Mouse (Mus musculus) midbrain, postnatal 0 days (tissue): Measurements from ENCODE around the gene Syne3. TPM values are rescaled to one million over a fixed set of nuclear protein-coding genes. Genes with fewer than 3 reads are reported as not detected.

Source experiments
- ATAC-seq: fragments of 200-750 bp; cut with Nextera tagmentation; 2 replicates; pipeline ENCODE4 v1.8.0; 2017; ENCODE audit warnings: moderate number of reproducible peaks, mild to moderate bottlenecking, moderate TSS enrichment, moderate library complexity; ENCODE audit not compliant: low FRiP score
- DNase-seq: peaks from one replicate; pipeline ENCODE4 v3.0.0-alpha.2; 2015; ENCODE audit warnings: low spot score
- H3K27ac ChIP-seq: fragments of 300-500 bp; sonication (generic); 2 replicates; pipeline ENCODE4 v1.5.1; 2014; ENCODE audit warnings: low read depth, mild to moderate bottlenecking, low read length, mixed read lengths
- H3K27me3 ChIP-seq: fragments of 300-500 bp; sonication (generic); 2 replicates; pipeline ENCODE4 v1.6.1; 2014; ENCODE audit warnings: low read length, control low read depth, mixed read lengths; ENCODE audit not compliant: insufficient read depth
- H3K36me3 ChIP-seq: fragments of 300-500 bp; sonication (generic); 2 replicates; pipeline ENCODE4 v1.6.1; 2014; ENCODE audit warnings: low read length, control low read depth, mixed read lengths; ENCODE audit not compliant: insufficient read depth
- H3K4me1 ChIP-seq: fragments of 300-500 bp; sonication (generic); 2 replicates; pipeline ENCODE4 v1.6.1; 2014; ENCODE audit warnings: mild to moderate bottlenecking, control low read depth, antibody characterized with exemption, low read length, mixed read lengths; ENCODE audit not compliant: insufficient read depth
- H3K4me2 ChIP-seq: fragments of 300-500 bp; sonication (generic); 2 replicates; pipeline ENCODE4 v1.6.1; 2014; ENCODE audit warnings: low read depth, mild to moderate bottlenecking, low read length, mixed read lengths; ENCODE audit not compliant: poor library complexity, severe bottlenecking
- H3K4me3 ChIP-seq: fragments of 300-500 bp; sonication (generic); 2 replicates; pipeline ENCODE4 v1.5.1; 2014; ENCODE audit warnings: low read depth, mild to moderate bottlenecking, low read length, moderate library complexity
- H3K9ac ChIP-seq: fragments of 300-500 bp; sonication (generic); replicated peaks from 2 replicates; pipeline ENCODE4 v1.6.1; 2014; ENCODE audit warnings: mild to moderate bottlenecking, low read length, moderate library complexity, mixed read lengths; ENCODE audit not compliant: poor library complexity, severe bottlenecking
- H3K9me3 ChIP-seq: fragments of 300-500 bp; sonication (generic); 2 replicates; pipeline ENCODE4 v1.6.1; 2016; ENCODE audit warnings: low read length, control low read depth
- CTCF ChIP-seq: IDR thresholded peaks from 2 replicates; pipeline ENCODE4 v1.5.1; 2016; ENCODE audit warnings: antibody characterized with exemption, mild to moderate bottlenecking
- WGBS: fragments of 180-500 bp; shearing (Covaris S2); extraction: QIAGEN DNeasy Blood & Tissue Kit; methylation state at CpG from one replicate; pipeline ENCODE4 v1.1.7; 2014; 5-methylcytosine and 5-hydroxymethylcytosine counted together
- polyA plus RNA-seq: library from polyadenylated mRNA; unstranded; fragments of >200 nt; fragmentation: Nextera tagmentation; extraction: Ambion mirVana; gene quantifications from 2 replicates; pipeline ENCODE4 v1.2.1, GENCODE M21; 2015
- total RNA-seq: library from RNA; depleted of rRNA; stranded (reverse); fragments of >200 nt; gene quantifications from 2 replicates; pipeline ENCODE4 v1.2.3, GENCODE M21; 2014

Gene Syne3
- total and polyA plus RNA-seq, 2 experiments from 2014 or later, result 0.85 to 0.93 TPM

DNA sequence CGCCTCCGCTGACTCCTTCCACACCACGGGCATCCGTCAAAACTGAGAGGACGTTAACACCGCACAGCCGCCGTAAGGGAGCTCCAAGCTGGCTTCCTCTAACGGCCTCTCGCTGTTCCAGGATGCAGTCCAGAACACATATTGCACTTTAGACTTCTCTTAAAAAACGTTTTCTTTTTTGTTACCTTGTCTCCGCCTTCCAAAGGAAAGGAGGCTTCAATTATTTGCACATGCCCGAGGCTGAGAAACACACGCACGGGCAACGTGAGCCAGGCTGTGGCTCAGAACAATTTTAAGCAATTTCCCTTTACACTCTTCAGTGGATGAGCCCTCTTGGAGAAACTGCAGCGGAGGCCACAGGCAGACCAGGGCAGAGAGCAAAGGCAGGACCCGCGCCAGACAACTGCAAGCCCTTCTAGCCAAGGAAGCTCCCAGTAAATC, 85.6 kb downstream of the Syne3 start:
- no peak for DNase-seq
- no peaks in the 10 kb centered on the region for H3K27me3 ChIP-seq
- ATAC-seq, result no peak
- no peak overlapping the region for H3K27ac ChIP-seq
- H3K9ac ChIP-seq, result no peak overlapping the region
- no peaks in the 10 kb centered on the region for H3K36me3 ChIP-seq
- no peak for TF ChIP-seq CTCF
- no peaks in the 10 kb centered on the region for H3K9me3 ChIP-seq
- H3K4me1 ChIP-seq, result peaks cover 5% of the 10 kb centered on the region; the same call in 1 of the 2 replicates
- WGBS, result 57% methylated on average over 19 of the region's 19 CpGs
- H3K4me2 ChIP-seq, result no peak overlapping the region
- H3K4me3 ChIP-seq, result no peak overlapping the region

DNA sequence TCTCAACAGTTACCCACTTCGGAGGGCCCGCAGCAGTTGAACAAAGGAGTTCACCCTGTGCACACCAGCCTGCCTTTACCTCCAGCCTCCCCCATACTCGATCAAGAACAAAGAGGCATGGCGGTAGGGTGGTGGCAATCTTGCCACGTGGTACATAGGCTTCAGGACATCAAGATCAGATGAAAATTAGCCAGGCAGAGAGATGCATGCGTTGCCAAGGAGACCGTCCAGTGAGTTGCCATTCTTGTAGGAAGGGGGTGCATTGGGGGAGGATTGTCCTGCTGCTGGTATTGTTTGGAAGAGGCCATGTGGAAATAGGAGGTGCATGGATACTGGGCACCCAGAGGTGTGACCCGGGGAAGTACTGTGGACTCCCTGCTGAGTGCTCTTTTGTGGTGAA, 87.0 kb downstream of the Syne3 start:
- ATAC-seq, result peak; percentile 62
- Histone ChIP-seq H3K27me3 (no peaks in the 10 kb centered on the region), H3K4me1 (peaks cover 5% of the 10 kb centered on the region; the same call in 1 of the 2 replicates), H3K4me3 (no peak overlapping the region), H3K9ac (no peak overlapping the region), H3K4me2 (no peak overlapping the region), H3K9me3 (no peaks in the 10 kb centered on the region), H3K36me3 (no peaks in the 10 kb centered on the region), H3K27ac (no peak overlapping the region)
- peak; percentile 74 for DNase-seq
- no peak for TF ChIP-seq CTCF
- 16% methylated on average over 8 of the region's 8 CpGs for WGBS

- H3K4me3 ChIP-seq, result no peak overlapping the region
- no peak overlapping the region for H3K4me2 ChIP-seq
- H3K4me1 ChIP-seq, result peaks cover 5% of the 10 kb centered on the region; the same call in 1 of the 2 replicates
- no peak overlapping the region for H3K27ac ChIP-seq
- WGBS, result 73% methylated on average over 7 of the region's 7 CpGs
- no peak for TF ChIP-seq CTCF
- H3K27me3 ChIP-seq, result no peaks in the 10 kb centered on the region
- no peak overlapping the region for H3K9ac ChIP-seq
- H3K36me3 ChIP-seq, result no peaks in the 10 kb centered on the region
- no peaks in the 10 kb centered on the region for H3K9me3 ChIP-seq
- ATAC-seq (no peak), DNase-seq (no peak)
These were observed 88.5 kb downstream of the Syne3 start for GRCm38 (mm10) chr12:104921071-104921470.

DNA sequence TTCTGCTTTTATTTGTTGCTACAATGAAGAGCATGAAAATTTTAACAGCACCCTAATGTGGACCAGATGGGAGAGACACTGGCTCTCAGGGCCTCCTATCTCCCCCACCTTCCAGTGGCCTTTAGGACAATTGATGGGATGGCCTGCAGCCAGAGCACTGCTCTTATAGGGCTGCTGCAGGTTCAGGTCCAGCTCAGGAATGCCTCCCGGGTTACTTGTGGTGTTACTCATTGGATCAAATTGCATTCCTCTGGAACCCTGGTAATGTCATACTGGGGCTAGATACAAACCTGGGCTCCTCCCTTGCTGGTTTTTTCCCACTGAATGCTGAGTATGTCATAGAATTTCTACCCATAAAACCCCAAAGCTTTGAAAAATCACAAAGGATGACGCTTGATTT, 90.4 kb downstream of the Syne3 start:
- Histone ChIP-seq H3K4me2 (no peak overlapping the region), H3K9me3 (no peaks in the 10 kb centered on the region), H3K4me3 (no peak overlapping the region), H3K27ac (no peak overlapping the region), H3K9ac (no peak overlapping the region), H3K4me1 (peaks cover 5% of the 10 kb centered on the region; the same call in 1 of the 2 replicates), H3K27me3 (no peaks in the 10 kb centered on the region), H3K36me3 (no peaks in the 10 kb centered on the region)
- 78% methylated on average over 2 of the region's 2 CpGs for WGBS
- DNase-seq (no peak), ATAC-seq (no peak)
- TF ChIP-seq CTCF, result no peak

DNA sequence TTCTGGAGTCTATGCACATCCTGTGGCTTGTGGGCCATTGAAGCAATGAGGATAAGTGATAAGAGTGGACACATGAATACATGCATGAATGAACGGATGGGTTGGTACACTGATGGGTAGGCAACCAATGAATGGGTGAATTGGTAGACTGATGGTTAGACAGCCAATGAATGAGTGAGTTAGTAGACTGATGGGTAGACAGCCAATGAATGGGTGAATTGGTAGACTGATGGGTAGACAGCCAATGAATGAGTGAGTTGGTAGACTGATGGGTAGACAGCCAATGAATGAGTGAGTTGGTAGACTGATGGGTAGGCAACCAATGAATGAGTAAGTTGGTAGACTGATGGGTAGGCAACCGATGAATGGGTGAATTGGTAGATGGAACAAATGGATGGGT, 91.7 kb downstream of the Syne3 start:
- no peak for TF ChIP-seq CTCF
- Histone ChIP-seq H3K27ac (no peak overlapping the region), H3K27me3 (no peaks in the 10 kb centered on the region), H3K4me1 (peaks cover 5% of the 10 kb centered on the region; the same call in 1 of the 2 replicates), H3K36me3 (no peaks in the 10 kb centered on the region), H3K4me3 (no peak overlapping the region), H3K9ac (no peak overlapping the region), H3K9me3 (no peaks in the 10 kb centered on the region), H3K4me2 (no peak overlapping the region)
- ATAC-seq, result no peak
- WGBS, result 96% methylated on average over 2 of the region's 2 CpGs
- DNase-seq, result no peak

- Histone ChIP-seq H3K4me3 (no peak overlapping the region), H3K9me3 (no peaks in the 10 kb centered on the region), H3K27me3 (no peaks in the 10 kb centered on the region), H3K4me2 (no peak overlapping the region), H3K9ac (no peak overlapping the region), H3K4me1 (no peaks in the 10 kb centered on the region), H3K27ac (no peak overlapping the region), H3K36me3 (no peaks in the 10 kb centered on the region)
- no peak for DNase-seq
- ATAC-seq, result no peak
- 95% methylated on average over 4 of the region's 4 CpGs for WGBS
- TF ChIP-seq CTCF, result no peak
These were observed 92.3 kb downstream of the Syne3 start for GRCm38 (mm10) chr12:104917297-104917696.
